In the genomic region with DNA sequence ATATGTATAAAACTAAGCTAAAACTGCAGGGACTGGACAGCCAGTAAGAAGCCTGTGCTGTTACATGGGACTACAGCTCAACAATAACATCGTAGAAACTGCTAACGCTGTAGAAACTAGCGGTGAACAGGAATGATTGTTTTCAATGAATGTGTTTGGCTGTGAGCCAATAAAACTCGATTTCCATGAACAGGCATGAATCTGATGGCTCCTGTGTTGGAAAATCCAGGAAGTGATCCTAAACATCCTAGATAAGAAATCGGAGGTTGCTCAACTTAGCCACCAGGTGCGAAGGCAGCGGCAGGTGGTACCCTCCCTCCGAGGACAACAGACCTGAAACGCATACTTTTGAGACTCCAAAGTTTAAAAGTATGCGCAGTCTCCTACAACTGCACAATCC, we compare ENCODE assay signal across 12 mouse cellular contexts.
DNase-seq lines count a peak whose midpoint lies in the region; ATAC-seq lines count a peak whose summit lies in the region.
"Had no signal": no experiment of that assay in that cellular context is flagged by ENCODE, and none has a peak within 500 bp of the region (broad histone marks: within the 10 kb centered on the region; RNA-seq: fewer than 3 reads in every experiment).

No protein-coding gene starts in this region.

- H3K4me3 ChIP-seq in kidney, embryonic 14.5 days (ENCODE audit: low read length), result no peak overlapping the region
- H3K4me3 ChIP-seq in midbrain, embryonic 14.5 days (replicated peaks; ENCODE audit: low read depth, low read length), result no peak overlapping the region
- H3K4me3 ChIP-seq in midbrain, embryonic 11.5 days (ENCODE audit: low read depth, low read length), result no peak overlapping the region
- no peak overlapping the region for H3K4me3 ChIP-seq in intestine, embryonic 15.5 days (replicated peaks)
- H3K4me3 ChIP-seq: erythroblast, embryonic 14.5 days; hindbrain, embryonic 15.5 days; myocyte had no signal

- DNase-seq in kidney, adult 9 months, result peak; percentile 26
- peak; percentile 62 for DNase-seq in midbrain, embryonic 14.5 days
- DNase-seq in midbrain, embryonic 11.5 days (ENCODE audit: low spot score, missing footprints), result no peak
- peak; percentile 4 for DNase-seq in yolk sac, embryonic 10.5 days (ENCODE audit: low spot score)
- no peak for DNase-seq in thymus, postnatal 36 days
- DNase-seq: layer of hippocampus, postnatal 36 days had no signal

- ATAC-seq in kidney, embryonic 14.5 days (ENCODE audit: low FRiP score, low TSS enrichment), result no peak
- no peak for ATAC-seq in midbrain, embryonic 14.5 days (ENCODE audit: low FRiP score, low TSS enrichment)
- ATAC-seq in midbrain, embryonic 11.5 days (ENCODE audit: low FRiP score), result no peak
- ATAC-seq in intestine, embryonic 15.5 days, result no peak

- no peak overlapping the region for H3K9ac ChIP-seq in kidney, embryonic 14.5 days (ENCODE audit: low read depth, low read length)
- no peak overlapping the region for H3K9ac ChIP-seq in midbrain, embryonic 14.5 days (replicated peaks; ENCODE audit: low read length)
- H3K9ac ChIP-seq in midbrain, embryonic 11.5 days (ENCODE audit: low read length), result no peak overlapping the region
- H3K9ac ChIP-seq in intestine, embryonic 15.5 days, result no peak overlapping the region
- H3K9ac ChIP-seq: hindbrain, embryonic 15.5 days; liver, embryonic 14.5 days had no signal

- H3K27me3 ChIP-seq in kidney, embryonic 14.5 days (ENCODE audit: control insufficient read depth, insufficient read depth, low read length), result no peaks in the 10 kb centered on the region
- no peaks in the 10 kb centered on the region for H3K27me3 ChIP-seq in midbrain, embryonic 14.5 days (ENCODE audit: control insufficient read depth, insufficient read depth, low read length)
- no peaks in the 10 kb centered on the region for H3K27me3 ChIP-seq in midbrain, embryonic 11.5 days (ENCODE audit: control insufficient read depth, insufficient read depth, low read length)
- no peaks in the 10 kb centered on the region for H3K27me3 ChIP-seq in intestine, embryonic 15.5 days (replicated peaks)
- H3K27me3 ChIP-seq: hindbrain, embryonic 15.5 days had no signal

- H3K27ac ChIP-seq in kidney, embryonic 14.5 days (ENCODE audit: low read depth, low read length), result no peak overlapping the region
- no peak overlapping the region for H3K27ac ChIP-seq in midbrain, embryonic 14.5 days (replicated peaks; ENCODE audit: low read depth, low read length)
- no peak overlapping the region for H3K27ac ChIP-seq in midbrain, embryonic 11.5 days (ENCODE audit: low read depth, low read length)
- peak overlapping the region; percentile 37; the same call in 1 of the 2 replicates for H3K27ac ChIP-seq in intestine, embryonic 15.5 days
- H3K27ac ChIP-seq: hindbrain, embryonic 15.5 days; liver, embryonic 14.5 days had no signal

- no peaks in the 10 kb centered on the region for H3K9me3 ChIP-seq in kidney, embryonic 14.5 days (ENCODE audit: control insufficient read depth, low read length)
- no peaks in the 10 kb centered on the region for H3K9me3 ChIP-seq in midbrain, embryonic 14.5 days (ENCODE audit: control insufficient read depth, low read length)
- H3K9me3 ChIP-seq in midbrain, embryonic 11.5 days (ENCODE audit: control insufficient read depth, low read length), result no peaks in the 10 kb centered on the region
- H3K9me3 ChIP-seq in intestine, embryonic 15.5 days, result no peaks in the 10 kb centered on the region
- H3K9me3 ChIP-seq: hindbrain, embryonic 15.5 days had no signal

- 59% methylated on average over 10 of the region's 10 CpGs for WGBS in kidney, embryonic 14.5 days
- WGBS in midbrain, embryonic 14.5 days, result 70% methylated on average over 10 of the region's 10 CpGs
- 87% methylated on average over 10 of the region's 10 CpGs for WGBS in midbrain, embryonic 11.5 days
- 39% methylated on average over 10 of the region's 10 CpGs for WGBS in intestine, embryonic 15.5 days

- H3K4me2 ChIP-seq in kidney, embryonic 14.5 days (replicated peaks; ENCODE audit: low read depth, low read length), result no peak overlapping the region
- no peak overlapping the region for H3K4me2 ChIP-seq in midbrain, embryonic 14.5 days (ENCODE audit: low read length)
- H3K4me2 ChIP-seq in midbrain, embryonic 11.5 days, result no peak overlapping the region
- H3K4me2 ChIP-seq in intestine, embryonic 15.5 days (replicated peaks), result peak overlapping the region; percentile 3; the same call in 1 of the 2 replicates
- H3K4me2 ChIP-seq: hindbrain, embryonic 15.5 days had no signal

- no peaks in the 10 kb centered on the region; the same call in 1 of the 2 replicates for H3K4me1 ChIP-seq in kidney, embryonic 14.5 days (ENCODE audit: control insufficient read depth, insufficient read depth, low read length)
- H3K4me1 ChIP-seq in midbrain, embryonic 14.5 days (ENCODE audit: control insufficient read depth, insufficient read depth, low read length), result peaks cover 1% of the 10 kb centered on the region; the same call in 1 of the 2 replicates
- peaks cover 6% of the 10 kb centered on the region for H3K4me1 ChIP-seq in midbrain, embryonic 11.5 days (ENCODE audit: control insufficient read depth, insufficient read depth, low read length)
- H3K4me1 ChIP-seq in intestine, embryonic 15.5 days (replicated peaks), result peaks cover 15% of the 10 kb centered on the region

- H3K36me3 ChIP-seq in kidney, embryonic 14.5 days (ENCODE audit: control insufficient read depth, insufficient read depth, low read length), result no peaks in the 10 kb centered on the region
- no peaks in the 10 kb centered on the region for H3K36me3 ChIP-seq in midbrain, embryonic 14.5 days (ENCODE audit: control insufficient read depth, insufficient read depth, low read length)
- no peaks in the 10 kb centered on the region for H3K36me3 ChIP-seq in midbrain, embryonic 11.5 days (ENCODE audit: control insufficient read depth, insufficient read depth, low read length)
- no peaks in the 10 kb centered on the region for H3K36me3 ChIP-seq in intestine, embryonic 15.5 days
- H3K36me3 ChIP-seq: hindbrain, embryonic 15.5 days had no signal

Comparison
In these comparisons a context has a peak if more than half of its experiments do, and no peak if none do; other contexts are left out.
1. DNase-seq: peak in kidney, adult 9 months (single experiment), midbrain, embryonic 14.5 days (single experiment) and yolk sac, embryonic 10.5 days (single experiment); none in midbrain, embryonic 11.5 days (single experiment) and thymus, postnatal 36 days (0 of 2).